Mouse (Mus musculus) erythroblast, embryonic 14.5 days (primary cell): ENCODE results near the gene Map2k5. TPM values are rescaled to one million over a fixed set of nuclear protein-coding genes. Genes with fewer than 3 reads are reported as not detected.

ENCODE experiments used
- H3K27me3 ChIP-seq: 2 replicates; pipeline ENCODE4 v1.6.1; 2012; ENCODE audit warnings: inconsistent platforms; ENCODE audit not compliant: control insufficient read depth
- H3K36me3 ChIP-seq: 2 replicates; pipeline ENCODE4 v1.6.1; 2012; ENCODE audit warnings: mild to moderate bottlenecking, inconsistent platforms; ENCODE audit not compliant: control insufficient read depth
- H3K4me1 ChIP-seq: 2 replicates; pipeline ENCODE4 v1.6.1; 2012; ENCODE audit warnings: inconsistent platforms; ENCODE audit not compliant: control insufficient read depth
- H3K4me3 ChIP-seq: replicated peaks from 2 replicates; pipeline ENCODE3; 2012; ENCODE audit warnings: moderate library complexity, mild to moderate bottlenecking, inconsistent platforms
- H3K9me3 ChIP-seq: 2 replicates; pipeline ENCODE4 v1.6.1; 2012; ENCODE audit warnings: low read length, inconsistent platforms, mixed read lengths; ENCODE audit not compliant: control insufficient read depth
- GATA1 ChIP-seq: IDR thresholded peaks from 2 replicates; pipeline ENCODE4 v1.6.1; 2012; ENCODE audit warnings: low read length, inconsistent platforms, mixed read lengths
- TAL1 ChIP-seq: IDR thresholded peaks from 3 replicates; pipeline ENCODE4 v1.6.1; 2012; ENCODE audit warnings: low read length, inconsistent platforms, mixed read lengths
- polyA plus RNA-seq: library from polyadenylated mRNA; stranded (reverse); fragments of >175 nt; gene quantifications from 2 replicates; pipeline ENCODE4 v1.2.3, GENCODE M21; 2012

Map2k5 gene
- polyA plus RNA-seq, 1 experiment = 1.4 TPM

GRCm38 (mm10) chr9:63314126-63314525 is 63.6 kb downstream of the Map2k5 start:
- Histone ChIP-seq H3K4me3 (no peak overlapping the region), H3K36me3 (peaks cover 2% of the 10 kb centered on the region), H3K27me3 (no peaks in the 10 kb centered on the region), H3K9me3 (no peaks in the 10 kb centered on the region), H3K4me1 (no peaks in the 10 kb centered on the region)
- no peak for TF ChIP-seq TAL1
- TF ChIP-seq GATA1 = no peak

- no peaks in the 10 kb centered on the region for H3K9me3 ChIP-seq
- no peaks in the 10 kb centered on the region for H3K27me3 ChIP-seq
- TF ChIP-seq TAL1 = no peak
- TF ChIP-seq GATA1 = no peak
- peaks cover 2% of the 10 kb centered on the region for H3K36me3 ChIP-seq
- no peak overlapping the region for H3K4me3 ChIP-seq
- no peaks in the 10 kb centered on the region for H3K4me1 ChIP-seq
These were observed 67.7 kb downstream of the Map2k5 start for GRCm38 (mm10) chr9:63309956-63310355.

GRCm38 (mm10) chr9:63309008-63309407 is 68.7 kb downstream of the Map2k5 start:
- H3K27me3 ChIP-seq = no peaks in the 10 kb centered on the region
- no peaks in the 10 kb centered on the region for H3K9me3 ChIP-seq
- H3K36me3 ChIP-seq = peaks cover 2% of the 10 kb centered on the region
- no peak overlapping the region for H3K4me3 ChIP-seq
- TF ChIP-seq TAL1 = no peak
- TF ChIP-seq GATA1 = no peak
- H3K4me1 ChIP-seq = no peaks in the 10 kb centered on the region

- no peaks in the 10 kb centered on the region for H3K27me3 ChIP-seq
- no peaks in the 10 kb centered on the region for H3K9me3 ChIP-seq
- peaks cover 2% of the 10 kb centered on the region for H3K36me3 ChIP-seq
- H3K4me1 ChIP-seq = no peaks in the 10 kb centered on the region
- H3K4me3 ChIP-seq = no peak overlapping the region
- no peak for TF ChIP-seq GATA1
- no peak for TF ChIP-seq TAL1
These were observed 69.3 kb downstream of the Map2k5 start for GRCm38 (mm10) chr9:63308441-63308840.

GRCm38 (mm10) chr9:63302511-63302910 is 75.2 kb downstream of the Map2k5 start:
- no peaks in the 10 kb centered on the region for H3K4me1 ChIP-seq
- peaks cover 4% of the 10 kb centered on the region for H3K36me3 ChIP-seq

GRCm38 (mm10) chr9:63298656-63299055 is 79.0 kb downstream of the Map2k5 start:
- Histone ChIP-seq H3K36me3 (peaks cover 4% of the 10 kb centered on the region), H3K4me1 (no peaks in the 10 kb centered on the region), H3K4me3 (no peak overlapping the region), H3K9me3 (no peaks in the 10 kb centered on the region), H3K27me3 (no peaks in the 10 kb centered on the region)
- TF ChIP-seq GATA1 = no peak
- TF ChIP-seq TAL1 = no peak

More at GRCm38 (mm10) chr9:63302511-63302910, 75.2 kb downstream of the Map2k5 start:
- no peak for TF ChIP-seq GATA1
- TF ChIP-seq TAL1 = no peak
- no peaks in the 10 kb centered on the region for H3K9me3 ChIP-seq
- no peaks in the 10 kb centered on the region for H3K27me3 ChIP-seq
- no peak overlapping the region for H3K4me3 ChIP-seq

GRCm38 (mm10) chr9:63295551-63295958 is 82.1 kb downstream of the Map2k5 start:
- Histone ChIP-seq H3K4me1 (no peaks in the 10 kb centered on the region), H3K27me3 (no peaks in the 10 kb centered on the region), H3K9me3 (no peaks in the 10 kb centered on the region), H3K4me3 (no peak overlapping the region), H3K36me3 (peaks cover 10% of the 10 kb centered on the region)
- no peak for TF ChIP-seq TAL1
- no peak for TF ChIP-seq GATA1

- TF ChIP-seq GATA1 = no peak
- TF ChIP-seq TAL1 = no peak
- peaks cover 15% of the 10 kb centered on the region for H3K36me3 ChIP-seq
- no peaks in the 10 kb centered on the region for H3K9me3 ChIP-seq
- H3K4me1 ChIP-seq = no peaks in the 10 kb centered on the region
- H3K27me3 ChIP-seq = no peaks in the 10 kb centered on the region
- no peak overlapping the region for H3K4me3 ChIP-seq
These were observed 82.9 kb downstream of the Map2k5 start for GRCm38 (mm10) chr9:63294846-63295245.

GRCm38 (mm10) chr9:63293781-63294480 is 83.8 kb downstream of the Map2k5 start:
- Histone ChIP-seq H3K9me3 (no peaks in the 10 kb centered on the region), H3K27me3 (no peaks in the 10 kb centered on the region), H3K4me1 (no peaks in the 10 kb centered on the region), H3K36me3 (peaks cover 21% of the 10 kb centered on the region), H3K4me3 (no peak overlapping the region)
- TF ChIP-seq TAL1 (no peak), GATA1 (no peak)

- Histone ChIP-seq H3K36me3 (peaks cover 25% of the 10 kb centered on the region), H3K4me3 (no peak overlapping the region), H3K4me1 (no peaks in the 10 kb centered on the region), H3K27me3 (no peaks in the 10 kb centered on the region), H3K9me3 (no peaks in the 10 kb centered on the region)
- TF ChIP-seq GATA1 (no peak), TAL1 (no peak)
These were observed 89.0 kb downstream of the Map2k5 start for GRCm38 (mm10) chr9:63288676-63289075.
